Mouse (Mus musculus) brown adipose tissue, adult 24 weeks (tissue): ENCODE data around the gene Arhgap31. TPM values are rescaled to one million over a fixed set of nuclear protein-coding genes. Genes with fewer than 3 reads are reported as not detected.

Source experiments
- H3K27ac ChIP-seq: fragments of 200-500 bp; replicated peaks from 2 replicates; pipeline ENCODE4 v1.5.1; 2012; ENCODE audit warnings: low read depth, mild to moderate bottlenecking, low read length
- H3K4me1 ChIP-seq: fragments of 200-500 bp; 2 replicates; pipeline ENCODE4 v1.6.1; 2012; ENCODE audit warnings: low read length, mixed read lengths; ENCODE audit not compliant: control insufficient read depth, insufficient read depth, insufficient read length
- H3K4me3 ChIP-seq: fragments of 200-500 bp; 2 replicates; pipeline ENCODE4 v1.5.1; 2012; ENCODE audit warnings: low read depth, mild to moderate bottlenecking, low read length, moderate library complexity; ENCODE audit not compliant: insufficient read depth
- polyA plus RNA-seq: library from polyadenylated mRNA; stranded (reverse); fragments of >200 nt; gene quantifications from 2 replicates; pipeline ENCODE4 v1.2.4, GENCODE M21; 2012; ENCODE audit not compliant: missing spikeins, insufficient read depth, insufficient read length

Gene Arhgap31
- polyA plus RNA-seq, 1 experiment: 7.5 TPM

DNA sequence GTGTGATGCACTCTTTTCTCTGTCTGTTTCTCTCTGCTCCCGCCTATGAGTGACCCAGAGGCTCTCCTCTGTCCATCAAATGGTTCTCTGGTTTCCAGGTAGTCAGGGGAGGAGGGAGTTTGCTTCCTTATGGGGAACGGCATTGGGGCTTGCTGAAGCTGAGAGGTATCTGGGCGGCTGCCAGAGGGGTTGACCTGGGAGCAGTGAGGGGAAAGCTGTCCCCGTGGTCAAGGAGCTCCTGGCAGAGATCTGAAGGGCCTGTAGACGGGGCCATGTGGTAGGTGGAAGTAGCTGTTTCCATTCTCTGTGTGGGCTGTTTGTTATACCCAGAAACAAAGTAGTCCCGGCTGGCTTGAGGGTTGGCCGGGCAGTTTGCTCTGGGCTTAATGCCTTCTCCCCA is 6.3 kb downstream of the Arhgap31 start:
- H3K4me3 ChIP-seq: no peak overlapping the region
- H3K4me1 ChIP-seq: peaks cover 23% of the 10 kb centered on the region
- peak overlapping the region; percentile 17; the same call in 1 of the 2 replicates for H3K27ac ChIP-seq

DNA sequence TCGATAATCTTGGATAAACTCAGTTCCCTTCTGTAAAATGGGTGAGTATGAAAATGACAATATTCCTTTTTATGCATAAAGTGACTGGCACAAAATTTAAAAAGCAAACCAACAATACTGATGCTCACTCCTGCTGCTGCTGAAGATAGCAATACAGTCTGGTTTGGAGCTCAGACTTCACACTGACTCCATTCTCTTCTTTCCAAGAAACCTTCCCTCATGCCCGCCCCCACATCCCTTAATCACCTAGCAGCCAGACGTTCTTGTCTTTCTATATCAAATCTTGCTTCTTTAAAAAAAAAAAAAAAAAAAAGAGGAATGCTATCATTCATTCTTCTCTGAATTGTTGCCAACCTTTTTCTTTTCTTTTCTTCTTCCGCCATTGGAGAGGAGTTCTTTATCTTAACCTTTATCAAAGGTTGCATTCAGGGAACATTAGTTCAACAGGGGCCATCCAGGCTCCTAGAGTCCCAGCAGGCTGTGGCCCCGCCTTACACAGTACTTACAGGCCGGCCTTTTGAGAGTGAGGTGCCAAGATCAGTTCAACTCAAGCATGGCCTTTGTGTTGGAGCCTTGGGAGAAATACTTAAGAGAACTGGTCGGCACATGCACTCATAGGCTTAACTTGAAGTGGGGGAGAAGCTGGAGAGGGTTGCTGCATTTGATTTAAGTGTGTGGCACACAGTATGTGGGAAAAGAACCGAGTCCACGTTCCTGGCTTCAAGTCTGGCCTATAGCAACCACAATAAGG is 7.4 kb downstream of the Arhgap31 start:
- H3K27ac ChIP-seq: peak overlapping the region; percentile 17; the same call in 1 of the 2 replicates
- peaks cover 32% of the 10 kb centered on the region for H3K4me1 ChIP-seq
- no peak overlapping the region for H3K4me3 ChIP-seq

DNA sequence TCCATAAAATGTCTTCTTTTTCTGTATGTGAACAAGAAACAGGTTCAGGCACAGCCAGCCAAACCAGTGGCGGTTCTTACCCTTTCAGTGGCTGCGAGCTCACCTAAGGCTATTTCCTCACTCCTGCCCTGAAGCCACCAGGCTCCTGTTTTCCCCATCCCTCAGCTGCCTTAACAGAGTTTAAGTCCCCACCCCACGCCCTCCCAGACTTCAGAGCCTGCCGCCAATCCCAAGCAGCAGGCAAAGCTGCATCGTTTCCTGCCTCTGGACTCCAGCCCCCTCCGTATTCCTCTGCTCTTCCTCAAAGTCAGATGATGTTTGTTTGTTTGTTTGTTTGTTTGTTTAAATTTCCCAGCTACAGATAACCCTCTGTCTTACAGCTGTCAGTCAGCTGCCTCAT is 9.6 kb downstream of the Arhgap31 start:
- H3K27ac ChIP-seq: peak overlapping the region; percentile 40; the same call in 1 of the 2 replicates
- H3K4me1 ChIP-seq: peaks cover 30% of the 10 kb centered on the region
- H3K4me3 ChIP-seq: no peak overlapping the region

DNA sequence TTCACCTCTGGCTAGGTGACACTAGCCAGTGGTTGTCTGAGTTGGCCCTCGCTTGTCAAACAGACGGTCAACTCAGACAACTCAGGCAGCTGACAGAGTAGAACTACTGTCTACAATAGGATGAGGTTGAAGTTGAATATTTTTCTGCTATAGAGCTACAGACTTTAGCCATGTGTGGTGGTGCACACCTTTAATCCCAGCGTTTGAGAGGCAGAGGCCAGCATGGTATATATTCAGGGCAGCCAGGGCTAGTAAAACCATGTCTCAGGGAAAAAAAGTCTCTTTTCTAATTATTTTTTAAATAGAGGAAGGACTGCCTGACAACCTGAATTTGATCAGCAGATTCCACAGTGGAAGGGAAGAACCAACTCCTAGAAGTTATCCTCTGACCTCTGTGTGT is 10.8 kb downstream of the Arhgap31 start:
- peak overlapping the region; percentile 71 for H3K27ac ChIP-seq
- peaks cover 31% of the 10 kb centered on the region for H3K4me1 ChIP-seq
- H3K4me3 ChIP-seq: no peak overlapping the region

DNA sequence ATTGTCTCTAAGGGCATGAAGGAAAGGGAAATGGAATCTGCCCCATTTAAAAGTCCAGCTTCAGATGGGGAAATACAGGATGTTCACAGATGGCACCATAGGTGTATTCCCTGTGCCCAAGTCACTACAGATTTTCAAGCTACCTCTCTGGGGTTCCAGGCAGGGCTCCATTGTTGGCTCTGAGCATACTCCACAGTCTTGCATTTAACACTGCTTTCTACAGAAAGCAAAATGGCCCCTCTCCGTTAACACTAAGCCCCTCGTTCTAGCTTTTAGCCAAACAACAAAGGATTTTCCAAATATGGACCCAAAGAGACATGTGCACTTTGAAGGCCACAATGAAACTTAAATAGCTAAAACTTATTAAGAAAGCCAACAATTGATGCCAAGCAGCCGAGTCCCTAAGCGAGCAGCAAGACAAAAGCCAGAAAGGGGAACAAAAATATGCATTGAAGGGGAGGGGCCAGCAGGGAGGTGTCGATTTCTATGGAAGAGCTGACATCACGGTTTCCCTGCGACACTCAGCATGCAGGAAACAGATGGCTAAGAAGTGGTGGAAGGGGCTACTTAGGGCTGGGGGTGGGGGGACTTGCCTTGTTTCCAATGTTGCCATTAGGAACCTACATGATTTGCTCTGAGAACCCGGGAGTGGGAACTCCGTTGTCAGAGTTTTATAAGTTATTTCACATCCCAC is 11.4 kb downstream of the Arhgap31 start:
- Histone ChIP-seq H3K4me3 (no peak overlapping the region), H3K27ac (peak overlapping the region; percentile 71), H3K4me1 (peaks cover 26% of the 10 kb centered on the region)

DNA sequence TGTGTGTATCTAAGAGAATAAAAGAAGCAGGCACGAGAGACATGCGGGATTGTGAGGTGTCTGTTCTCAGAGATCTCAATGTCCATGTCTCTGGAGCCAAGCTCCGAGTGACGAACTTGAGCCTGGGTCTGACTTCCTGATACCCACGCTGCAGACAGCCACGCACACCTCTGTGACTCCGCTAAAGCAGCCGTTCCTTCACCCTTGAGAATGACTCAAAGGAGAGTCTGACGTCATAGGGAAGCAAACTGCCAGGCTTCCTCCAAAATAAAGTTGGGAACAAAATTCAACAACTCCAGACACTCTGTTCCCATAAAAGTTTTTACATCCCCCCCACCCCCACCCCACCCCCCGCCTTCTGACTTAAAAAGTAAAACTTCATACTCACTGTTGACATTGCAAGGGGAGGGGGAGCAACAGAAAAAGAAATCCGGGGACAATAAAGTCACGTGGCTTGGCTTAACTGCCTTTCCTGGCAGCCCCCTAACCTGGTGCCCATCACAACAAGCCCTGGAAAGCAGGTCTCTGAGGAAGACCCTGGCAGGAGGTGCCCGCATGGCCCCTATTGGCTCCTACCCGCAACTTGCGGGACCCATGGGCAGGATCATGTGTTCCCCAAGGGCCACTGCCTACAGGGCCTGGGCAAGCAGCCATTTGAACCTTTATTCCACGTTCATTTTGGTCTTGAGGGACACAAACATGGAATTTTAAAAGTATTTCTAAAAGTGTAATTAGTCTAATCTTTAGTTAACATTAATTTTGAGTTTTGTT is 12.5 kb downstream of the Arhgap31 start:
- peak overlapping the region; percentile 30; the same call in 1 of the 2 replicates for H3K4me3 ChIP-seq

DNA sequence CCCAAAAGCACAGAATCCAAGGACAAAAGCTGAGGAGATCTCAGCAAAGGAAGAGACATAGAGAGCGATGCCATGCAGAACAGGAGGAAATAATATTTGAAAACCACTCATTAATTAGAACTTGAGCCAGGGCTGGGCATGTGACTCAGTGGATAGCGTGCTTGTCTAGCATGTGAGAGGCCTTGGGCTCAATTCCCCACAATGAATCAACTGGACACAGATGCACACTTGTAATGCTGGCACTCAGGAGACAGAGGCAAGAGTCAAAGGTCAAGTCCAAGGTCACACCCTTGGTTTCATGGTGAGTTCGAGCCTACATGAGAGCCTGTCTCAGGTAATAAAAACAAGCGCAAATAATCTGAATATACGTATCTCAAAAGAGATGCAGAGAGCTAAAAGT is 15.5 kb downstream of the Arhgap31 start:
- Histone ChIP-seq H3K27ac (no peak overlapping the region), H3K4me3 (no peak overlapping the region), H3K4me1 (peaks cover 29% of the 10 kb centered on the region)

More for the DNA sequence above, 12.5 kb downstream of the Arhgap31 start:
- H3K27ac ChIP-seq: no peak overlapping the region
- H3K4me1 ChIP-seq: peaks cover 24% of the 10 kb centered on the region

DNA sequence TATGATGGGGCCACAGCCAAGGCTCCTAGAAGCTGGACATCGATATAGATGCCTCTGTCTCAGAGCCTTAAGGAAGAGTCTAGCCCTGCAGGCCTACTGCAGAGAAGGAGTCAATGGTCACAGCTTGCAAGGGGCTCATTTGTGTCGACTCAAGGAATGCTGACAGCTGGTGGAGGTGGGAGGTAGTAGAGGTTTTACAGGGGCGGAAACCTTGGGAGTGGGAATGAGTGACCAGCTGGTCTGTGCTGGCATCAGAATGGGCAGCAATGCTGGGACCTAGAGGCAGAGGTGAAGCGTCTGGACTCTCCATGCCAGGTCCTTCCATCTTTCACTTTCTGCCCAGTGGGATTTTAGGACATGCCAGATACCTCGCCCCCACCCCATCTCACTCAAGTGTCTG is 17.5 kb downstream of the Arhgap31 start:
- Histone ChIP-seq H3K4me3 (no peak overlapping the region), H3K4me1 (peaks cover 20% of the 10 kb centered on the region), H3K27ac (no peak overlapping the region)

DNA sequence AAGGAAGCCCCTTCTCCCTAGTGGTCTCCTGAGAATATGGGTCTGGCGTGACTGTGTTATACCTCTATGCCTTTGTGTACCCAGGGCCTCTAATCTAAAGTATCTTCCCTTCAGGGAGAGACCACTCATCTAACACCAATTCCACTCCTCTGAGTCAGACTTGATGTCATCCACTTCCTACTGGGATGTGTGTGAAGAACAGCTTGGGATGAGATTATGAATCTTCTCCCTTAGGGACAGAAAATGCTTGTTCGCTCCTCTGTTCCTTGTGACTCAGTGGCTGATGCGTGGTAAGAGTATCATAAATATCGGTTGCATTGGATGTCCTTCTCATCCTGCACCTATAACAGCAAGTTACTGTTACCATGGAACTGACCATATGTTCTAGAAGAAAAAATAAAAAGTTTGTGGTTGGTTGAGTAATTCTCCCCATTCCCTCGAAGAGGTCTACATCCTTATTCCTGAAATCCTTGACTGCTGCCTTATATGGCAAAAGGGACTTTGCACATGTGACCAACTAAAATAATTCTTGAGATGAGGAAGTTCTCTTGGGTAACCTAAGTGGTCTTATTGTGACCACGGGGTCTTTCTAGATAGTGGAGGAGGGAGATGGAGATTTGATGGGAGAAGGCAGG is 18.1 kb downstream of the Arhgap31 start:
- peaks cover 23% of the 10 kb centered on the region for H3K4me1 ChIP-seq
- H3K27ac ChIP-seq: no peak overlapping the region
- no peak overlapping the region for H3K4me3 ChIP-seq

DNA sequence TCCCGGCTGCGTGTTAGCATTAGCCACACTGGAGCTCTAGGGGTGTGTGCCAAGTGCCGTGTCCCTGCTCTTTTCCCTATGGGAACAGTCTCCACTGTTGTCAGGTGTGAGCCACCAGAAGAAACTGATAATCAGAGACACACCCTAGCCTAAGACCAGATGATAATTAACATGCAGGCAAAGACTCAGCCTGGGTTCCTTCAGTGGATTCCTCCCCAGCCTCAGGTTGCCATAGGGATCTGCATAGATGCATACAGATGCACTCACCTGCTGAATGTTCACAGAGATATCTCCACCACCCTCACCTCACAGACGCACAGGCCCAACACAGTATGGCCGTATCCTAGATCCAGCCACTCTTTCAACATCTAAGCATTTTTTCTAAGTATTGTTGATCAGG is 22.6 kb downstream of the Arhgap31 start:
- Histone ChIP-seq H3K4me3 (no peak overlapping the region), H3K4me1 (peaks cover 36% of the 10 kb centered on the region), H3K27ac (no peak overlapping the region)

DNA sequence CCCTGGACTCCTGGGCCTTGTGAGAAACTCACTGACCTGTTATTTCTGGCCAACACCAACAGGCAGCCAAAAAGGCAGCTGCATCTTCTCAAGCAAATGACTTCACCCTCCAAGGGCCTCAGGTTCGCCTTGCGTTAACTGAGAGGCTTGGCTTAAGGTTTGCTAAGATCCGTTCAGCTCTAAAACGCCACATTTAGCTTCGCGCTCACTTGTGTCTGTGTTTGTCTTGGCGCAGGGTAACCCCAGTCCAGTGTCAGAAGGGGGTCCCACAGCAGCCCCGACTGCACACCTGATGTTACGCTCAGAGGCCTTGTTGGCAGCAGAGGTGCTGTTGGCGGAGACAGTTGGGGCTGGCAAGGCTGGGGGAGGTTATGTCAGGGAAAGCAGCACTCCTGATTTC is 23.3 kb downstream of the Arhgap31 start:
- H3K27ac ChIP-seq: no peak overlapping the region
- peaks cover 35% of the 10 kb centered on the region for H3K4me1 ChIP-seq
- H3K4me3 ChIP-seq: no peak overlapping the region

DNA sequence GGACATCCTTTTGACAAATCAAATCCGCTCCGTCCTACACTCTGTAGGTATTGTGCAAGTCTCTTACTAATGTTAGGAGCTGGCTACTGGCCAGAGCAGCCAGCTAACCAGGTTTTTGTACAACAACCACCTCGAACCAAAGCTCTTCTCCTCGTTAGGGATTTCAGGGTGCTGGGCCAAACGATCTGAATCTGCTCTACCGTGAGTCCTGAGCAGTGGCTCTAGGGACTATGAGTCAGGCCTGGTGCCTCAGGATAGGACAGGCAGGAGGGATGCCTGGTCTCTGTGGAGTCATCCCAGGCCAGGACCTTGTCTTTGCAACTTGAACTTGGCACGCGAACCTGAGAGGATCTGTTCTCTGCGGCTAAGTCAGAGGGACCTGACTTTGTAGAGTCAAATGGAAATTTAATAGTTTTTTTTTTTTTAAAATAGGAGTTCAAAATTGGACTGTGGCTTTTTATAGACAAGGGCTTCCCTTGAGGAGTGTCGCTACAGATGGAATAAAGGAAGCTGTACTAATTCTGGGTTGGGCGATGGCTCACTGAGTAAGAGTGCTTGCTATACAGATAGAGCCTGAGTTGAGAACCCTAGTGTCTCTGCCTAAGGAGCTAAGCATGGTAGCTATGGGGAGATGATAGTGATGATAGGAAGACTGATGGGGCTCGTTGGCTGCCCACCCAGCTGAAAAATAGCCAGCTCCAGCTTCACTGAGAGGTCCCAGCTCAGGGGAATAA is 24.4 kb downstream of the Arhgap31 start:
- Histone ChIP-seq H3K4me1 (peaks cover 32% of the 10 kb centered on the region), H3K27ac (peak overlapping the region; percentile 24), H3K4me3 (no peak overlapping the region)

DNA sequence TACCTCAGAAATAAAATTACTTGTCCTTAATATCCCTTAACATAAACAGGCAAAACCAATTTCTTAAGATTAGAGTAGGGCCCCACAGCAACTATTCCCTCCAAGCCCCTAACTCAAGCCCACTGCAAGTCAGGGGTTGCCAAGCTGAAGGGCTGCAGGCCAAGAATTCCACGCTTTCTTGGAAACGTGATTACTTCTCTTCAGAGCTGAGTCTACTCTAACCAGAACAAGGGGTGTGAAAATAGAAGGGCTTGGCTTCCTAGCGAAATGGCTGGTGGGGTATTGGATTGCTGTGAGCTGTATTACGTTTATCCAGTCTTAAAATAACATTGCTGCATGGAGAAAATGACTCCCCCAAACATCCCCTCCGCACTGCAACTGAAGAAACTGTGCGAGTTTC is 25.4 kb downstream of the Arhgap31 start:
- peaks cover 30% of the 10 kb centered on the region for H3K4me1 ChIP-seq
- no peak overlapping the region for H3K27ac ChIP-seq
- no peak overlapping the region for H3K4me3 ChIP-seq

DNA sequence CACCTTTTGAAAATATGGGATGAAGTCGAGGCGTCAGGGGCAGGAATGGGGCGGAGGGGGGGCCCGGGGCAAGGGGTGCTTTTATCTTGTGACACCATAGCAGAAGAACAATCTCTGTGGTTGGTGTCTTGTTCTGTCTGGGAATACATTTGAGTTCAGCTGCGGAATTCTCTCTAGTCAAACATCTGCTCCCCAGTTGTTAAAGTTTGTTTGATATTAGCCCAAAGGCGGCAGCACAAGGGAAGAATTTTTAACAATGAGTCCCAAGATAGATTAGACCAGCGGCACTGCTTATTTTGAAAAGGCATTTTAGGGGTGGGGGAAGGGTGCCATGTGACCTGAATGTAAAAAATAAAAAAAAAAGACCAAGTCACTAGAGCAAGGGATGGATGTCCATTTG is 30.0 kb downstream of the Arhgap31 start:
- Histone ChIP-seq H3K27ac (no peak overlapping the region), H3K4me3 (no peak overlapping the region), H3K4me1 (peaks cover 23% of the 10 kb centered on the region)
